7 mouse cellular contexts compared by ENCODE assay signal in the genomic region with DNA sequence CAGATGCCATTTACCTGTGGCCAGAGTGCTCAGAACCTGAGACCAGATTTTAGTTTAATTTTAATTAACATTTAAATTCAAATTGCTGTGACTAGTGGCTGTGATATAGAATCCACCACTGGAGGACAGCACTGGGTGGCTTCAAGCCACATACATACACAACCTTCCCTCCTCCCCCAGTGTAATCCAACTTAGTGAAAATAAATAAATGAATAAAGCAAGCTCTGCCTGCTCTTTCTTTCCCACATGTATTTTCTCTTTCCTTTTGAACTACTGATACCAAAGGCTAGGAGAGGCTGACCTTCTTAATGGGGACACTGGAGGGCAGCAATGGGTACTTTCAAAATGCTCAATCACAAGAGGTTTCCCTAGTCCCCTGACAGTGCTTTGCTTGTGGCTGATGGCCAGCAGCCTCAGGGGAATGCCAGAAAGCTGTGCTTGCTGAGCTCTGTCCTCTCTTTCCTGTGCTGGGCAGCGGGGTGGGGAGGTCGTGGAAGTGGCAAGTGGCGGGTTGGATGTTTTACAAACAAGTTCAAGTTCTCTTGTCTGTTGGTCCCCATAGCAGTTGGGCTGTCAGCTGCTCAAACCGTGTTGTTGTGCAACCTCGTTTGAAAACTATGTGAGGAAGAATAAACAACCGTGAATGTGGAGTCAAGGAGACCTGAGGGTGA.
A peak's percentile ranks its signal among the peaks of the same experiment; 100 is the strongest.
DNase-seq lines count a peak whose midpoint lies in the region; ATAC-seq and TF ChIP-seq lines count a peak whose summit lies in the region.
"Not testable (repeated sequence)": the region's sequence is repeated elsewhere in the genome, so short reads cannot be mapped to it uniquely, and the experiment has no call there.

No protein-coding gene starts in this region.

- 83% methylated on average over 6 of the region's 6 CpGs for WGBS in heart, adult 2 months
- 44% methylated on average over 6 of the region's 6 CpGs for WGBS in lung, adult 2 months
- 62% methylated on average over 6 of the region's 6 CpGs for WGBS in lung, postnatal 0 days

- TF ChIP-seq EP300 in heart, adult 2 months (IDR thresholded peaks at IDR 0.05; ENCODE audit: insufficient read depth, low read depth, low read length); lung, postnatal 0 days (IDR thresholded peaks at IDR 0.05): not testable (repeated sequence)

- H3K4me2 ChIP-seq in lung, postnatal 0 days (replicated peaks; ENCODE audit: low read depth, low read length) = not testable (repeated sequence)

- not testable (repeated sequence) for H3K4me1 ChIP-seq in E14TG2a.4 (replicated peaks; ENCODE audit: low read depth, low read length); heart, adult 2 months (ENCODE audit: control insufficient read depth, insufficient read depth, low read length); lung, adult 2 months (ENCODE audit: control insufficient read depth, insufficient read depth, low read length); lung, postnatal 0 days (ENCODE audit: insufficient read depth, low read depth, low read length)

- not testable (repeated sequence) for H3K4me3 ChIP-seq in E14TG2a.4 (replicated peaks; ENCODE audit: low read length); heart, adult 2 months; left cerebral cortex, adult 2 months; lung, adult 2 months (replicated peaks; ENCODE audit: extremely low read depth, low read depth, low read length); lung, postnatal 0 days (ENCODE audit: low read depth, low read length)

- peak; percentile 44; the same call in 1 of the 2 replicates for TF ChIP-seq CTCF in E14TG2a.4 (conservative IDR thresholded peaks at IDR 0.05; ENCODE audit: low read length)
- TF ChIP-seq CTCF in heart, adult 2 months (IDR thresholded peaks at IDR 0.05) = 0 out of 2 replicates have a peak, but pooled peaks have one; percentile 6
- peak; percentile 14; the same call in 1 of the 2 replicates for TF ChIP-seq CTCF in left cerebral cortex, adult 2 months (IDR thresholded peaks at IDR 0.05)
- not testable (repeated sequence) for TF ChIP-seq CTCF in lung, adult 2 months (IDR thresholded peaks at IDR 0.05; ENCODE audit: insufficient read depth, low read length)
- peak; percentile 25; the same call in 1 of the 2 replicates for TF ChIP-seq CTCF in lung, postnatal 0 days (IDR thresholded peaks at IDR 0.05)

- not testable (repeated sequence) for TF ChIP-seq POLR2A in heart, adult 2 months (IDR thresholded peaks at IDR 0.05; ENCODE audit: insufficient read depth, low read depth, low read length); lung, adult 2 months (IDR thresholded peaks at IDR 0.05; ENCODE audit: borderline replicate concordance, extremely low read depth, low read depth, low read length)

- intact Hi-C loops in heart, adult 2 months (cut with DNase I); left cerebral cortex, adult 2 months (cut with DNase I): not testable (repeated sequence)

- peak; percentile 37; the same call in 1 of the 2 replicates for ATAC-seq in lung, postnatal 0 days

- H3K9ac ChIP-seq in heart, adult 2 months (ENCODE audit: low read depth, low read length); lung, postnatal 0 days (replicated peaks; ENCODE audit: low read depth): not testable (repeated sequence)

- peaks cover 15% of the 10 kb centered on the region for H3K36me3 ChIP-seq in E14TG2a.4 (ENCODE audit: insufficient read depth, low read length)
- H3K36me3 ChIP-seq in heart, adult 2 months (ENCODE audit: control insufficient read depth, insufficient read depth, low read length); lung, postnatal 0 days (ENCODE audit: insufficient read depth, low read length): not testable (repeated sequence)

- DNase-seq in adrenal gland, postnatal 10 days = peak; percentile 4
- not testable (repeated sequence) for DNase-seq in heart, adult 2 months; left cerebral cortex, adult 2 months (ENCODE audit: extremely low spot score in 1 of 2, low spot score in 2 of 2)
- peak; percentile 16 for DNase-seq in lung, adult 2 months
- DNase-seq in lung, postnatal 0 days (ENCODE audit: low spot score) = peak; percentile 14
- peak; percentile 16 to 72 for DNase-seq in lung, postnatal 4 days

- H3K27ac ChIP-seq in heart, adult 2 months; left cerebral cortex, adult 2 months; lung, postnatal 0 days (ENCODE audit: low read length): not testable (repeated sequence)

- not testable (repeated sequence) for H3K79me2 ChIP-seq in heart, adult 2 months (replicated peaks; ENCODE audit: control insufficient read depth, insufficient read depth, low read length)

- not testable (repeated sequence) for H3K27me3 ChIP-seq in E14TG2a.4 (ENCODE audit: insufficient read depth, low read length); heart, adult 2 months (ENCODE audit: control insufficient read depth, insufficient read depth, low read length); lung, postnatal 0 days (replicated peaks; ENCODE audit: insufficient read depth, low read length)

- H3K9me3 ChIP-seq in E14TG2a.4 (ENCODE audit: low read length) = peaks cover 38% of the 10 kb centered on the region
- H3K9me3 ChIP-seq in lung, postnatal 0 days (ENCODE audit: low read length) = not testable (repeated sequence)
